Mouse (Mus musculus): ENCODE measurements around the gene Pnmt.

DNA sequence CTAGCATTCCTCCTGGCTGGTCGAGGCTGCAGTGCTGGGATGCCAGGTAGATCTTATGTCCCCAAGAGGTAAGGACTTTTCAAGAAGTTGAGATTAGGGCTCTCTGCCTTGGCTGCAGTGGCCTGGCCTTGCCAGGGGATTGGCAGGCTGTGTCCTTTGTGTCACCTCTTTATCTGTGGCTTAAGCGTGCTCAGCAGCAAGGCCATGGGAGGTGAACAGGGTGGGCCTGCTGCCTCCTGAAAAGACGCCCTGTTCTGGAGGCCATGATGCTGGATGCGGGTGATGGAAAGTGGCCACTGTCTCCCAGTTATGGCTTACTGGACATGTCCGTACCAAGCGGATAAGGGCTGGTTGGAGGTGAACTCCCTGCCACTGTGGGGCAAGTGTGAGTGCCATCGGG is 6.9 kb upstream of the Pnmt start:
- TF ChIP-seq CTCF (IDR thresholded peaks at IDR 0.05; ENCODE audit: low read depth, low read length) (no peak), GATA1 (IDR thresholded peaks at IDR 0.05; ENCODE audit: borderline replicate concordance, low read length) (no peak), TAL1 (conservative IDR thresholded peaks at IDR 0.05; ENCODE audit: low read depth, low read length) (no peak), GATA2 (IDR thresholded peaks at IDR 0.05; ENCODE audit: borderline replicate concordance, low read depth, low read length) (no peak)

Data from G1E (cell line).